Mouse (Mus musculus): ENCODE measurements around the gene Slco1a5. TPM values are rescaled to one million over a fixed set of nuclear protein-coding genes. Genes with fewer than 3 reads are reported as not detected.

Gene Slco1a5
- not detected in 2 replicates for polyA plus RNA-seq (2021; fragmentation: Nextera tagmentation)
- long read RNA-seq, experiment 1 = 0 reads
- long read RNA-seq, experiment 2 = 0 reads

GRCm38 (mm10) chr6:142322881-142323280 is at the start of gene Slco1a5:
TSS of gene Slco1a5 (minus strand) at chr6:142322981.

DNA sequence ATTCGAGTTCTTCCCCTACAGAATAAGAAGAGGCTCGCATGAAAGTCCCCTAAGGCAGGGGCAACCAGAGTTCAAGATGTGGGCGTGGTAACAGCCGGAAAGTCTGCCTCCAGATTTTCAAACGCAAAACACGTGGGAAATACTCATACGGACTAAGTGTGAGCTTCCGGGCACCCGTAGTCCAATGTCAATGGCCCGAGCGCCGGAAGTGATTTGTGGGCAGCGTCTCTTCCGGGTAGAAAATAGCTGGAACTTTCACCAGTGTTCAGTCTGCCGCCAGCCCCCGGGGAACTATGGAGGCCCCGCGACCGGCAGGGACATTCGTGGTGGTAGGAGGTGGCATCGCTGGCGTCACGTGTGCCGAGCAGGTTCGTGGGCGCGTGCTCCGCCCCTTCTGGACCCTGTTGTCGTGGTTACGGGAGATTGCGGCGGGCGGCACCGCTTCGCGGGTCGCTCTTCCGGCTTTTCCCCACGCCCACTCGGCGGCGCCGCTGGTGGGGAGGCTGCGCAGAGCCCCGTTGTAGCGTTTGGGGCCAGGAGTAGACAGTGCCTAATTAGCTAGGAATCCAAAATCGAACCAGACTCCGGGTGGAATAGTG is 22.8 kb upstream of the Slco1a5 start, which contains the start of gene Pyroxd1:
Gene Pyroxd1, plus strand, starts transcription at position 215 of the 599 bp plus-strand sequence.

DNA sequence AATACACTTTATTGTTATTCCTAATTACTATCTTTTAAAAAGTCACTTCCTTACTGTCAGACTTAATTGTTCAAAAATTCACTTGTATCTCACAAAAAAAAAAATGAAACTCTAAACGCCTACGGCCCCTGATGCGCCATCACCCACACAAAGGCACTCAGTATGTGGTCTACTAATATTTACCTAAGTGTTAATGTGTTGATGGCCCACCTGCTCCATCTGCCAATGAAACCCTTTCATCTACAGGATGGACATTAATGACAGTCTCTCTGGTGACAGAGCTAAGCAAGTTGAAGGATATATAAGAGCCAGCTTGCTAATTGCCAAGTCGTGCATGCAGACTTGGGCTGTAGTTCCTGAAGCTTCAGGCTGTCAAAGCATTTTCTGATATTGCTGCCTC is 24.7 kb downstream of the Slco1a5 start, which contains the start of gene Iapp:
Gene Iapp, plus strand, starts transcription at position 326 of the 400 bp plus-strand sequence.

GRCm38 (mm10) chr6:142208421-142208820 is 114.4 kb downstream of the Slco1a5 start, which contains the start of gene Slco1a6:
TSS of gene Slco1a6 (minus strand) at chr6:142208521.

Other genes starting within 250 kb of the Slco1a5 start
- not detected in 2 replicates for gene Slco1a6, start 114.5 kb downstream of the Slco1a5 start, polyA plus RNA-seq (2021; fragmentation: Nextera tagmentation)
- not detected in 2 replicates for gene Iapp, start 24.6 kb downstream of the Slco1a5 start, polyA plus RNA-seq (2021; fragmentation: Nextera tagmentation)
- gene Pyroxd1, start 22.7 kb upstream of the Slco1a5 start, polyA plus RNA-seq (2021; fragmentation: Nextera tagmentation) = 9.2 and 10.0 TPM in 2 replicates
- 12.8 and 14.0 TPM in 2 replicates for gene Recql, start 64.1 kb upstream of the Slco1a5 start, polyA plus RNA-seq (2021; fragmentation: Nextera tagmentation)
- 74.4 and 118 TPM in 2 replicates for gene Golt1b, start 64.2 kb upstream of the Slco1a5 start, polyA plus RNA-seq (2021; fragmentation: Nextera tagmentation)
- 0.23 and 0.35 TPM in 2 replicates for gene Spx, start 90.5 kb upstream of the Slco1a5 start, polyA plus RNA-seq (2021; fragmentation: Nextera tagmentation)
- not detected in 2 replicates for gene Gys2, start 150.1 kb upstream of the Slco1a5 start, polyA plus RNA-seq (2021; fragmentation: Nextera tagmentation)
- 1,492 and 1,845 TPM in 2 replicates for gene Ldhb, start 185.0 kb upstream of the Slco1a5 start, polyA plus RNA-seq (2021; fragmentation: Nextera tagmentation)
- gene Kcnj8, start 248.6 kb upstream of the Slco1a5 start, polyA plus RNA-seq (2021; fragmentation: Nextera tagmentation) = 2.9 and 4.9 TPM in 2 replicates

Data from left cerebral cortex, adult 6 months (tissue).